Mouse (Mus musculus): ENCODE data around the gene Kcnh7.

- TF ChIP-seq CTCF (IDR thresholded peaks at IDR 0.05; ENCODE audit: control insufficient read depth, insufficient read depth, insufficient read length): no peak
- no peak for TF ChIP-seq FOSL1 (IDR thresholded peaks at IDR 0.05; ENCODE audit: insufficient read depth, low read length, poor library complexity, severe bottlenecking)
- no peak for TF ChIP-seq MAX (IDR thresholded peaks at IDR 0.05)
- no peak for TF ChIP-seq MYOG (IDR thresholded peaks at IDR 0.05; ENCODE audit: control insufficient read depth, extremely low read depth, insufficient read length)
- no peak for TF ChIP-seq CEBPB (IDR thresholded peaks at IDR 0.05; ENCODE audit: low read depth)
- TF ChIP-seq MYOD1 (IDR thresholded peaks at IDR 0.05; ENCODE audit: control insufficient read depth, insufficient read length, low read depth): no peak
These were observed 23.3 kb upstream of the Kcnh7 start for GRCm38 (mm10) chr2:63207435-63207834.

Measured in C2C12 (cell line).